Mouse (Mus musculus) adrenal gland, postnatal 4 days (tissue): ENCODE data around the gene Ttbk1. TPM values are rescaled to one million over a fixed set of nuclear protein-coding genes. Genes with fewer than 3 reads are reported as not detected.
"Not testable (repeated sequence)": the region's sequence is repeated elsewhere in the genome, so short reads cannot be mapped to it uniquely, and the experiment has no call there.

ENCODE experiments used
- DNase-seq, 2 experiments: peaks; one replicate each; pipeline ENCODE4 v3.0.0; 2021 to 2022; ENCODE audit warnings: low spot score in 2 of 2, mixed read lengths in 2 of 2
- long read RNA-seq, 2 experiments: library from polyadenylated mRNA; stranded (forward); transcript quantifications; one replicate each; pipeline ENCODE4 v2.0.0; 2021
- total RNA-seq, 2 experiments: library from RNA; stranded (reverse); gene quantifications; 2 replicates each; pipeline ENCODE4 v1.2.3; 2021

Ttbk1 gene
- 1 to 10 TPM; 2.4 to 3.7 TPM for total RNA-seq
- long read RNA-seq, experiment 1 = 0 reads
- long read RNA-seq, experiment 2, partial matches to known transcripts = 1 of 1 reads
- long read RNA-seq, experiment 2, other reads (novel, unspliced or antisense) = 0 of 1 reads

GRCm38 (mm10) chr17:46487431-46487830 lies at the start of gene Ttbk1:
Gene Ttbk1, minus strand, starts transcription at chr17:46487675.
- no peak for DNase-seq

GRCm38 (mm10) chr17:46525579-46526307 lies 38.3 kb upstream of the Ttbk1 start:
- peak; percentile 51 to 61 for DNase-seq

- no peak for DNase-seq
Measured at GRCm38 (mm10) chr17:46525065-46525464, 37.6 kb upstream of the Ttbk1 start.

DNA sequence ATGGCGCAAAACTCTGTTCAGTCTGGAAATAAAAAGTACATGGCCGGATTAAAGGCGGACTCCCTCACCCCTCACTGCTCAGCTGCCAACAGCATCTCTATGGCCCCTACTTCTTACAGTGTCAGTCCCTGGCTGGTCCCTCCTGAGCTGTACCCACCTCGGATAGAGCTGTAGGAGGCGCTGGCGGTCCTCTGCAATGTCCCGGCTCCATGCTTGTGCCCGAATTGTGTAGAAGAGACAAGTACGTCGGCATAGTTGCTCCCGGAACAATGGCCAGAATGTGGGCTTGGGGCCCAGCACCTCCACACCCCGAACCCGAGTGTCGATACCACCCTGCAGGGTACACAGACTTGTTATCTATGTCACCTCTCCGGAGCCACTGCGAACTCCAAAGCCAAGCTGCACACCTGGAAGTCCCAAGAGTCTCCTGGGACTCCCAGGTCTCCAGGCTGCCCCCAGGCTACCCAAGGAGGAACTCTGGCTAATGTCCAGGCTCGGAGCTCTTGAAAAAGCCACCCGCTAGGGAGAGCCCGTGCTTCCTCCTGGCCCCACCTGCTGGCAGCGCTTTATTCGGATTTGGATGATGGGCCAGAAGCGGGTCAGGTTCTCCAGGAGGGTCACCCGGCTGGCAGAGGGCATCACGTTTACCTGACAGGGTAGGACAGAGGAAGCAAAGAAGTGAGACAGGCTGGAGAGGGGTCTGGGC lies 34.6 kb upstream of the Ttbk1 start:
- no peak for DNase-seq

DNA sequence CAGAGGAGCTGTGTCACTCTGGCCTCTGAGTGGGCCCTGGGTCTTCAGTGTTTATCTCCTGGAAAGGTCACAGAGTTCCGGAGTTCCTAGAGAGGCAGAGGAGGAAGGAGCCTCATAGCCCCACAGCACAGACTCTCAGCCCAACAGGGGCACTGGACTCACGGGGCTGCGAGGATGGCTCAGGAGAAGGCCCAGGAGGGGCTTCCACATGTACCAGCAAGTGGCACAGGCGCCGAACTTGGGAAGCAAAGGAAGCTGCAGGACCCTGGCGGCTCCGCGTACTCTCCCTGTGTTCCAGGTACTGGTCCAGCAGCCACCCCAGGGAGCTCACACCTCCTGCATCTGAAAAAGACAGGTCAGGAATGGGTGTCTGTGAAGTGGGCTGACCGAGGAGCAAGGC lies 33.7 kb upstream of the Ttbk1 start:
- no peak for DNase-seq

DNA sequence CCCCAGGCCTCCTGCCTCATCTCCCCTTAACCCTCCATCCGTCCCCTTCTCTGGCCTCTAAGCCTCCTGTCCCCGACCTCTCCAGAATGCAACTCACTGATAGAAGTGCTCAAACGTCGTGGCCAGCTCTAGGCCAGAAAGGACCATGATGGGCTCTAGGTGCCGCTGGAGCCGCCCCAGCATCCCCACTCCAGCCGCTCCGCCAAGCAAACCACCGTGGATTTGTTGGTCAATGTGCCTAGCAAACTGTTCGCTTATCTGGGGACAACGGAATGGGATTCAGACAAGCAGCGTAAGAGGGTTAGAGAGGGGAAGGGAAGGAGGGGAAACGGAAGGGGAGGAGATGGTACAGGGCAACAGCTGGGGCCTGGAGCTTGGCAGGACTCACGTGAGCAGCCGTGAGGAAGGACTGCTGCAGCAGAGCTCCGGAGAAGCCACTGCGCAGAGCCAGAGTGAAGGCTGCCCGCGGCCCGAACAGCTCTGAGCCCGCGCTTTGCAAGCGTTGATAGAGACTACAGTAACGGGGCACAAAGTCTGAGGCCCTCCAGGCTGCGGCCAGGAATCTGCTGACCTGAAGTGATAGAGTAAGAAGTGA lies 33.0 kb upstream of the Ttbk1 start:
- no peak for DNase-seq

DNA sequence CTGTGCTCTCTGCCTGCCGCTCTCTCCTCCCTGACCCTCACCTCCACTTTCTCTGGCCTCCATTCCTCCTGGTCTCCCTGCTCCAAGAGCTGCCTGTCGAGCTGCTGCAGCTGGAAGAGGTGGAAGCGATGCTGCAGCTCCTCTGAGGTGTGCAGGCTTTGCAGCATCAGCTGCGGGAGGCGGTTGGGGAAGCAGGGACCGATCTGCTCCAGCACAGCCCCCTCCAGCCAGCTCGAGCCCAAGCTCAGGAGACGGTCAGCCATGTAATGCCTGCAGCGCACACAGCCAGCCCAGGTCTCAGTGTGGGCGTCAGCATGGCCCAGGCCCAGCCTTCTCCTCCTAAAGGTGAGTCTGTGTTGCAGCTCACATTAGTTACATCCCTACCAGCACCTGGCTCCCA lies 32.5 kb upstream of the Ttbk1 start:
- no peak for DNase-seq

- no peak for DNase-seq
Measured at GRCm38 (mm10) chr17:46513329-46513728, 25.9 kb upstream of the Ttbk1 start.

DNA sequence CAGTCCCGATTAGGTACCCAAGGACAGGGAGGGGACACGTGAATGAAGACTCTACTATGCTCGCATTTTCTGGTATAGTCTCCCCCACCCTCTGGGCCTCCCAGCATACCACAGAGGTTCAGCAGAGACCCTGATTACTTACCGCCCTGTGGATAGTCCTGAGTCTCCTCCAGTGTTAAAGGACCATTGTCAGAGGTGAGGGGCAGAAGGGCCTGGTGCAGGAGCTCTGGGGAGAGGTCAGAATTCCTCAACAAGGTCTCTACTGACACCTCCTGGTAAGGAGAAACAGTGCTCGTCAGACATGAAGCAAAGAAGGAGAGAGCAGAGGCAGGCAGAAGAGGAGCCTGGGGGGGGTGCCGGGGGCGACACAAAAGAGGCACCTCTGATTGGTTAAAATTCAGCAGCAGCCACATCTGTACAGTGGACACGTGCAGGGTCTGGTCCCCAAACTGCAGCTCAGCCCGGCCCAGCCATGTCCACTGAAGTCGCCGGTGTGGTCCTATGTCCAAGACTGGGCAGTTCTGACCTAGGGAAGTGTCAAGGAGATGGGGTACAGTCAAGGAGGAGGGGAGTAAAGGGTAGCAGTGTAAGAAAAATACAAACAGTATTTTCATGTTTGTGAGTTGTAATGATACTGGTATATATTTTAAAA lies 23.7 kb upstream of the Ttbk1 start:
- no peak for DNase-seq

GRCm38 (mm10) chr17:46505617-46506016 lies 18.1 kb upstream of the Ttbk1 start:
- DNase-seq = no peak

- DNase-seq = no peak
Measured at GRCm38 (mm10) chr17:46503847-46504638, 16.6 kb upstream of the Ttbk1 start.

GRCm38 (mm10) chr17:46502775-46503174 lies 15.3 kb upstream of the Ttbk1 start:
- DNase-seq = no peak

- no peak for DNase-seq
Measured at GRCm38 (mm10) chr17:46497956-46498355, 10.5 kb upstream of the Ttbk1 start.

GRCm38 (mm10) chr17:46496623-46497434 lies 9.4 kb upstream of the Ttbk1 start, which contains the start of gene Dnph1:
Gene Dnph1, plus strand, starts transcription at chr17:46496711.
- peak; percentile 53 to 65 for DNase-seq

GRCm38 (mm10) chr17:46496081-46496480 lies 8.6 kb upstream of the Ttbk1 start:
- not testable (repeated sequence) for DNase-seq

DNA sequence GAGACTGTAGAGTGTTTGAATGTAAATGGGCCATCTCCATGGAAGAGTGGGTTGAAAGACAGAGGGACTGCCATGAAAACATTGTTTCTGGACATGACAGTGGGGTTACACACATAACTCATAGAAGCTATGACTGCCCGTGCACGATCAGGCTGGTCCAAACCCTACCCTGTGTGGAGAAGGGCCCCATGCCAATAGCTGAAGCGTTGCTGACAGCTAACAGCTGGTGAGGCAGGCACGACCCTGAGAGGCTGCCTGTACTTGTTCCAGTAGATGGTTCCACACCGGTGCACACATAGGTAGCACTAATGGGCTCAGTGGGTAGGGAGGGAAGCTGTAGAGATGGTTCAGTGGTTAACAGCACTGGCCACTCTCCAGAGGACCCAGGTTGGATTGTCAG lies 8.0 kb upstream of the Ttbk1 start:
- DNase-seq = no peak

GRCm38 (mm10) chr17:46486995-46487394 lies 480 bp downstream of the Ttbk1 start:
- no peak for DNase-seq

GRCm38 (mm10) chr17:46484461-46484875 lies 3.0 kb downstream of the Ttbk1 start:
- no peak for DNase-seq

DNA sequence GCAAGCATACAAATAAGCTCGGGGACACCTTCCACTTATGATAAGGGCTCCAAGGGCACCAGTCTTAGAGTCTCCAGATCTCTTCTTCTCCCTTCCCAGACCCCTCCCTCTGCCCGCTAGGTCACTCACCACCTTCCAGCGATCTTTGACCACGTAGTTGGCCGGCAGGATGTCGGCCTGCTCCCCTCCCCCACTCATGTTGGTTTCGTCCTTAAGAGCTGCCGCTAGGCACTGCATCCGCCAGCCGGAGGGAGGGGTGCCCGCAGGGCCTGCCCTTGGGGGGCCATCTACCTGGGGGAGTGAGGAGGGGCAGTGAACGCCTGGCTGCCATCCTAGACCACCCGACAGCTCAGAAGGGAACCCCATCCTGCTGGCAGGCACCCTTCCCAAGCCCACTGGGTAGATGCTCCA lies 3.4 kb downstream of the Ttbk1 start:
- DNase-seq = no peak

DNA sequence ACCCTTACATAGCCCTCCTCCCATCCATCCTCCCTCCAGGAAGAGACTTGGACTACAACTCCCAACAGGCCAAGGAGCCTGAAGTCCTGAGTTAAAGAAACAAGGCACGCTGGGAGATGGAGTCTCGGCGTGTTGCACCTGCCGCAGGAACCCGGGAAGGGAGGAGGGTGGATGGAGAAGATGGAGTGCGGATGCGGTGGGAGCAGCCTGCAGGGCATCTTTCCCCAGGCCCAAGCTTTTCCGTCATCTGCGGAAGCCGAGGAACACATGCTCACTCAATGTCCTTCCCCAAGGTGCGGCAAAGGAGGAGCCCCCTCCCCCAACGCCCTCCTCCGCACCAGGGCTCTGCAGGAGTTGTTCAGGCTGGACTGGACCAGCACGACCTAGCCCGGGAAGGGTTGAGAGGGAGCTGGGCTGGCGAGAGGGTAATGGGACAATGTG lies 3.9 kb downstream of the Ttbk1 start:
- no peak for DNase-seq
